Mouse (Mus musculus) stomach, embryonic 15.5 days (tissue): ENCODE results near the gene Bpgm. TPM values are rescaled to one million over a fixed set of nuclear protein-coding genes. Genes with fewer than 3 reads are reported as not detected.

ENCODE experiments used
- ATAC-seq: fragments of 200-750 bp; cut with Nextera tagmentation; 2 replicates; pipeline ENCODE4 v1.8.0; 2017; ENCODE audit warnings: low read depth, moderate number of reproducible peaks, moderate TSS enrichment; ENCODE audit not compliant: insufficient read depth, low FRiP score
- H3K27ac ChIP-seq: fragments of 300-500 bp; sonication (generic); 2 replicates; pipeline ENCODE4 v1.5.1; 2015; ENCODE audit warnings: mild to moderate bottlenecking, inconsistent platforms
- H3K27me3 ChIP-seq: fragments of 300-500 bp; sonication (generic); replicated peaks from 2 replicates; pipeline ENCODE4 v1.6.1; 2015; ENCODE audit warnings: inconsistent platforms
- H3K36me3 ChIP-seq: fragments of 300-500 bp; sonication (generic); 2 replicates; pipeline ENCODE4 v1.6.1; 2015; ENCODE audit warnings: inconsistent platforms
- H3K4me1 ChIP-seq: fragments of 300-500 bp; sonication (generic); 2 replicates; pipeline ENCODE4 v1.6.1; 2015; ENCODE audit warnings: inconsistent platforms
- H3K4me2 ChIP-seq: fragments of 300-500 bp; sonication (generic); 2 replicates; pipeline ENCODE4 v1.6.1; 2015; ENCODE audit warnings: mild to moderate bottlenecking, inconsistent platforms
- H3K4me3 ChIP-seq: fragments of 300-500 bp; sonication (generic); replicated peaks from 2 replicates; pipeline ENCODE4 v1.5.1; 2015; ENCODE audit warnings: inconsistent platforms
- H3K9ac ChIP-seq: fragments of 300-500 bp; sonication (generic); 2 replicates; pipeline ENCODE4 v1.6.1; 2015; ENCODE audit warnings: inconsistent platforms
- H3K9me3 ChIP-seq: fragments of 300-500 bp; sonication (generic); 2 replicates; pipeline ENCODE4 v1.6.1; 2016; ENCODE audit warnings: inconsistent platforms
- WGBS: fragments of 180-500 bp; shearing (Covaris S2); methylation state at CpG from one replicate; pipeline ENCODE4 v1.1.7; 2015; 5-methylcytosine and 5-hydroxymethylcytosine counted together
- polyA plus RNA-seq: library from polyadenylated mRNA; unstranded; fragments of >200 nt; fragmentation: Nextera tagmentation; extraction: Ambion mirVana; gene quantifications from 2 replicates; pipeline ENCODE4 v1.2.1, GENCODE M21; 2015

The Bpgm gene
- polyA plus RNA-seq, 1 experiment from 2014 or later: 54.6 TPM

GRCm38 (mm10) chr6:34542866-34543265 is 66.9 kb downstream of the Bpgm start:
- no peaks in the 10 kb centered on the region for H3K9me3 ChIP-seq
- ATAC-seq: no peak
- H3K4me2 ChIP-seq: no peak overlapping the region
- H3K27ac ChIP-seq: no peak overlapping the region
- no peaks in the 10 kb centered on the region for H3K36me3 ChIP-seq
- WGBS: 55% methylated on average over 4 of the region's 4 CpGs
- H3K27me3 ChIP-seq: no peaks in the 10 kb centered on the region
- H3K9ac ChIP-seq: no peak overlapping the region
- no peak overlapping the region for H3K4me3 ChIP-seq
- H3K4me1 ChIP-seq: peaks cover 10% of the 10 kb centered on the region; the same call in 1 of the 2 replicates

- H3K27ac ChIP-seq: 0 out of 2 replicates have a peak overlapping the region, but pooled peaks have one; percentile 17
Measured at GRCm38 (mm10) chr6:34543303-34544206, 67.5 kb downstream of the Bpgm start.

GRCm38 (mm10) chr6:34544207-34544602 is 68.2 kb downstream of the Bpgm start:
- no peak overlapping the region for H3K27ac ChIP-seq
- H3K9me3 ChIP-seq: no peaks in the 10 kb centered on the region
- H3K4me2 ChIP-seq: peak overlapping the region; percentile 26
- H3K27me3 ChIP-seq: no peaks in the 10 kb centered on the region
- no peak overlapping the region for H3K9ac ChIP-seq
- whole genome bisulfite sequencing: 57% methylated on average over 10 of the region's 10 CpGs
- no peaks in the 10 kb centered on the region for H3K36me3 ChIP-seq
- no peak for ATAC-seq
- H3K4me1 ChIP-seq: peaks cover 14% of the 10 kb centered on the region
- no peak overlapping the region for H3K4me3 ChIP-seq

More at GRCm38 (mm10) chr6:34543303-34544206, 67.5 kb downstream of the Bpgm start:
- Histone ChIP-seq H3K4me3 (no peak overlapping the region), H3K9me3 (no peaks in the 10 kb centered on the region), H3K36me3 (no peaks in the 10 kb centered on the region), H3K9ac (no peak overlapping the region), H3K27me3 (no peaks in the 10 kb centered on the region), H3K4me2 (peak overlapping the region; percentile 26), H3K4me1 (peaks cover 14% of the 10 kb centered on the region)
- peak; percentile 35; the same call in 1 of the 2 replicates for ATAC-seq
- WGBS: 27% methylated on average over 21 of the region's 21 CpGs

GRCm38 (mm10) chr6:34545286-34545685 is 69.3 kb downstream of the Bpgm start:
- Histone ChIP-seq H3K27ac (no peak overlapping the region), H3K4me1 (peaks cover 14% of the 10 kb centered on the region), H3K4me2 (no peak overlapping the region), H3K4me3 (no peak overlapping the region), H3K36me3 (no peaks in the 10 kb centered on the region), H3K9me3 (no peaks in the 10 kb centered on the region), H3K9ac (no peak overlapping the region), H3K27me3 (no peaks in the 10 kb centered on the region)
- WGBS: 71% methylated on average over 10 of the region's 10 CpGs
- no peak for ATAC-seq

- no peaks in the 10 kb centered on the region for H3K27me3 ChIP-seq
- H3K9ac ChIP-seq: no peak overlapping the region
- peak; percentile 43; the same call in 1 of the 2 replicates for ATAC-seq
- no peak overlapping the region; the same call in 1 of the 2 replicates for H3K4me2 ChIP-seq
- H3K27ac ChIP-seq: peak overlapping the region; percentile 80
- H3K36me3 ChIP-seq: no peaks in the 10 kb centered on the region
- H3K9me3 ChIP-seq: no peaks in the 10 kb centered on the region
- H3K4me3 ChIP-seq: no peak overlapping the region
- 45% methylated on average over 13 of the region's 13 CpGs for whole genome bisulfite sequencing
- H3K4me1 ChIP-seq: peaks cover 7% of the 10 kb centered on the region
Measured at GRCm38 (mm10) chr6:34548406-34548990, 72.5 kb downstream of the Bpgm start.

GRCm38 (mm10) chr6:34549017-34549416 is 73.0 kb downstream of the Bpgm start:
- no peaks in the 10 kb centered on the region for H3K9me3 ChIP-seq
- H3K4me2 ChIP-seq: no peak overlapping the region
- no peaks in the 10 kb centered on the region for H3K27me3 ChIP-seq
- WGBS: 41% methylated on average over 2 of the region's 2 CpGs
- peaks cover 4% of the 10 kb centered on the region; the same call in 1 of the 2 replicates for H3K4me1 ChIP-seq
- H3K9ac ChIP-seq: no peak overlapping the region
- ATAC-seq: no peak
- no peaks in the 10 kb centered on the region for H3K36me3 ChIP-seq
- H3K4me3 ChIP-seq: no peak overlapping the region
- H3K27ac ChIP-seq: peak overlapping the region; percentile 80

- H3K4me1 ChIP-seq: peaks cover 4% of the 10 kb centered on the region; the same call in 1 of the 2 replicates
- no peaks in the 10 kb centered on the region for H3K9me3 ChIP-seq
- H3K27me3 ChIP-seq: no peaks in the 10 kb centered on the region
- no peak overlapping the region for H3K4me2 ChIP-seq
- H3K9ac ChIP-seq: no peak overlapping the region
- H3K4me3 ChIP-seq: no peak overlapping the region
- no peaks in the 10 kb centered on the region for H3K36me3 ChIP-seq
- no peak for ATAC-seq
- WGBS: 88% methylated on average over 4 of the region's 4 CpGs
- no peak overlapping the region for H3K27ac ChIP-seq
Measured at GRCm38 (mm10) chr6:34552489-34553157, 76.6 kb downstream of the Bpgm start.

GRCm38 (mm10) chr6:34554291-34554997 is 78.4 kb downstream of the Bpgm start:
- Histone ChIP-seq H3K9ac (no peak overlapping the region), H3K27me3 (no peaks in the 10 kb centered on the region), H3K4me3 (no peak overlapping the region), H3K4me1 (no peaks in the 10 kb centered on the region), H3K9me3 (no peaks in the 10 kb centered on the region), H3K36me3 (no peaks in the 10 kb centered on the region), H3K27ac (0 out of 2 replicates have a peak overlapping the region, but pooled peaks have one; percentile 21), H3K4me2 (no peak overlapping the region)
- ATAC-seq: no peak
- 51% methylated on average over 9 of the region's 9 CpGs for WGBS

Other genes starting within 250 kb of the Bpgm start
- gene Akr1b3, start 158.7 kb upstream of the Bpgm start, polyA plus RNA-seq: 110 and 134 TPM in 2 replicates
- gene Akr1b8, start 122.1 kb upstream of the Bpgm start, polyA plus RNA-seq: 5.5 and 6.6 TPM in 2 replicates
- gene Akr1b10, start 92.0 kb upstream of the Bpgm start, polyA plus RNA-seq: 18.5 and 20.3 TPM in 2 replicates
- 3.5 and 5.4 TPM in 2 replicates for gene Akr1b7, start 63.9 kb upstream of the Bpgm start, polyA plus RNA-seq
- gene Cald1, start 122.3 kb downstream of the Bpgm start, polyA plus RNA-seq: 396 and 401 TPM in 2 replicates